Mouse (Mus musculus): ENCODE results near the gene Guk1. TPM values are rescaled to one million over a fixed set of nuclear protein-coding genes. Genes with fewer than 3 reads are reported as not detected.

The Guk1 gene
- polyA plus RNA-seq, 1 experiment from 2014 or later = 113 TPM

DNA sequence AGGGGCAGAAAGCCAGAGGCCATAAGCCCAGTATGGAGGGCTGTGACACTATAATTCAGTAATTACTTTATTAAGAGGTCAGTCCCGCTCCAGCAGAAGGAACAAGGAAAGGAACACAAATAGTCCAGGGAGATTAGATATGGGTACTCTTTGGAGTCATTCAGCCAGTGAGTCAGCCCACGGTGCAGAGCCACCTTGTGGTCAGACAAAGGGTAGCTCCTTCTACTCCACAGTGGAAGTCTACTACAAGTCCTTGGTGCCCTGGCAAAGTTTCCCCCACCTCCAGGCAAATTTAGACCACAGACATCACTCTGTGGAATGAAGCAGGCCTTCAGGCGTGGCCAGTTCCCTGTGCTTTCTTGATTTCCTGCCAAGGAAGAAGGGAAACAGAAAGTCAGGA, 8.2 kb downstream of the Guk1 start:
- no peak overlapping the region for H3K27ac ChIP-seq (replicated peaks)
- 39% methylated on average over 3 of the region's 3 CpGs for WGBS
- H3K4me1 ChIP-seq = no peaks in the 10 kb centered on the region
- no peak overlapping the region for H3K9ac ChIP-seq
- no peak overlapping the region for H3K4me2 ChIP-seq (replicated peaks)
- no peaks in the 10 kb centered on the region for H3K9me3 ChIP-seq (replicated peaks)
- H3K4me3 ChIP-seq (replicated peaks) = no peak overlapping the region
- peaks cover 34% of the 10 kb centered on the region for H3K36me3 ChIP-seq
- ATAC-seq (ENCODE audit: insufficient number of reproducible peaks, low FRiP score, low TSS enrichment, low read depth) = 0 out of 2 replicates have a peak, but pooled peaks have one; percentile 25
- H3K27me3 ChIP-seq = peaks cover 11% of the 10 kb centered on the region

DNA sequence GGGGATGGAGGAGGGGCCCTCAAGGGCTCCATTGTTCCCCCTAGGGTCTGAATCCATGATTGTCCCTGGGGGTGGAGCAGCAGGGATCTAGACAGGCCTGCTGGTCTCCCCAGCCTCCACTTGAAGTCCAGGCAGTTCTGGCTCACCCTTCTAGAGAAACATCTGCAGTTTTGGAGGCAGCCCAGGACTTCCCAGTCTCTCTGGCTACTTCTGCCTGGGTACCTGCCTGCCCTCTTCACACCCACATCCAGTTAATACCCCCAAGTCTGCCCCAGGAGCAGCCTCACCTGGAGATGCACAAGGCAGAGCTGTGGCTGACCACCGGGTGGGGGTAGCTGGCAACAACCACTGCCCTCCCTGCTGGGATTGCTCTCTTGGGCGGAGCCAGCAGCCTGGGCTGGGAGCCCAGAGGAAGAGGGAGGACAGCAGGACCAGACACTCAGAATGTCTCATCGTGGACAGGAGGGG, 9.1 kb downstream of the Guk1 start, which contains the start of gene Gjc2:
Gjc2 (minus strand) TSS at position 350 of the 468 bp plus-strand sequence.
- no peak within 1 kb of the TSS for H3K9ac ChIP-seq
- no peak within 1 kb of the TSS for H3K27ac ChIP-seq (replicated peaks)

DNA sequence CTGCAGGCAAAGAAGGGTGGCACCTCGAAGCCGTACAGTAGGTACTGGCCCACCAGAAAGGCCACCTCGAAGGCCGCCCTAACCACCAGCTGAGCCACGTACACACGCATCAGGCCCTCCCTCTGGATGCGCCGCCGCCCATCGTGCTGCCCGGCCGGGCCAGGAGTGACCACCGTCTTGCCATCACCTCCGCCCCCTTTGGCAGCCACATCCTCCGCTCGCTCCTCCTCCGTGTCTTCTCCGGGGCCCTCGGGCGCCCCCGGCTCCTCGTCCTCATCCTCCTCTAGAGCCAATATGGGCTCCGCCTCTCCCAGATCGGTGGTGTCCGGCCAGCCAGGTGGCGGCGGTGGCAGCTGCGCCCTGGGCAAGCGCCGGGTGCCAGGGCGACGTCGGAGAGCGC, 15.1 kb downstream of the Guk1 start:
- ATAC-seq (ENCODE audit: insufficient number of reproducible peaks, low FRiP score, low TSS enrichment, low read depth) = no peak
- WGBS = 6% methylated on average over 33 of the region's 34 CpGs
- Histone ChIP-seq H3K36me3 (no peaks in the 10 kb centered on the region), H3K9ac (no peak overlapping the region), H3K27me3 (peaks cover 71% of the 10 kb centered on the region), H3K27ac (replicated peaks) (no peak overlapping the region), H3K9me3 (replicated peaks) (no peaks in the 10 kb centered on the region), H3K4me2 (replicated peaks) (peak overlapping the region; percentile 28), H3K4me1 (peaks cover 7% of the 10 kb centered on the region; the same call in 1 of the 2 replicates), H3K4me3 (replicated peaks) (peak overlapping the region; percentile 27; the same call in 1 of the 2 replicates)

More for the DNA sequence above, 9.1 kb downstream of the Guk1 start, which contains the start of gene Gjc2:
- Histone ChIP-seq H3K9me3 (replicated peaks) (no peaks in the 10 kb centered on the region), H3K4me2 (replicated peaks) (no peak within 1 kb of the TSS), H3K27me3 (peaks cover 20% of the 10 kb centered on the region), H3K4me3 (replicated peaks) (no peak within 1 kb of the TSS), H3K36me3 (peaks cover 30% of the 10 kb centered on the region), H3K4me1 (no peaks in the 10 kb centered on the region)
- no peak for ATAC-seq (ENCODE audit: insufficient number of reproducible peaks, low FRiP score, low TSS enrichment, low read depth)
- WGBS = 33% methylated on average over 3 of the region's 3 CpGs

DNA sequence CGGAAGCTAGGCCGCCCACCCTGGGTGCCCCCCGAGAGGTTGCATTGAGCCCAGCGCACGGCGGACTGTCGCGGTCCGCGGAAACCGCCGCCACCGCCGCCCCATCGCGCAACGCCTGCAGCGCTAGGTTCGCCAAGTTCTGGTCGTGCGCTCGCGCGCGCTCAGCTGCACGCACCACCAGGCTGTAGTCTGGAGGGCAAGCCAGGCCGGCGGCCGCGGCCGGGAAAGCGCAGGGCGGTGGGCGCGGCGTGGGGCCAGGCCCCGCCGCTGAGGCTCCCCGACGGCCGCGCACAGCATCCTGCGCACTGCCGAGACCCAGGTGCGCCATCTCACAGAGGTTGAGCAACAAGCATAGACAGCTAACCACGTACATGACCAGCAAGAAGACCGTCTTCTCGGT, 15.5 kb downstream of the Guk1 start:
- 4% methylated on average over 48 of the region's 48 CpGs for WGBS
- ATAC-seq (ENCODE audit: insufficient number of reproducible peaks, low FRiP score, low TSS enrichment, low read depth) = no peak
- Histone ChIP-seq H3K9me3 (replicated peaks) (no peaks in the 10 kb centered on the region), H3K4me3 (replicated peaks) (peak overlapping the region; percentile 27), H3K4me2 (replicated peaks) (peak overlapping the region; percentile 28), H3K9ac (no peak overlapping the region), H3K27me3 (peaks cover 71% of the 10 kb centered on the region), H3K27ac (replicated peaks) (no peak overlapping the region), H3K36me3 (no peaks in the 10 kb centered on the region), H3K4me1 (peaks cover 7% of the 10 kb centered on the region; the same call in 1 of the 2 replicates)

DNA sequence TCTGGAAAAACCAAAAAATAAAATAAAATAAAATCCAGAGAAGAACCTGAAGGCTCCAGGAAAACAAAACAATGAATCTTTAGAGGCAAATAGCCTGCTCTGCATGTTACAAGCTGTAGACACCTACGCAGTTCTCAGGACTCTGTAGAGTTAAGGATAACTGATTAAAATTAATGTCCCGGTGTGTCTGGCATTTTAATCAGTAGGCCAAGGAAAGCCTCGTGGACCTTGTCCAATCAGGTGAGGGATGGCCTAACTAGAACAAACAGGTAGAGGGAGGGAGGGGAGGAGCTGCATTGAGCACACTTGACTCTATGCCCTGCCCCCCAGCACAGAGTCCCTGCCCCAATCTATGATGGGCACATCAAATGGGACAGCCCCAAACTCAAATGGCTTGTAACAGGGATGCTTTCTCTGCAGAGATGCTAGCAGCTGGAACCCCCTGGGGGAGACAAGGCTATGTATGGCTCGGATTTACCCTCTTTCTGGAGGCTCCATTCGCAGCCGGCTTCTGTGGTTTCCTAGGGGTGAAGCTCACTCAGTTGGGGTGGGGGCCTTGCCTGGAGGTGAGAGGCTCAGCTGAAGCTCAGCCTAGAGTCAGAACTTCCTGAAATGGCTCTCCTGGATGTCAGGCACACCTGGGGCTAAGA, 17.7 kb downstream of the Guk1 start:
- Histone ChIP-seq H3K4me1 (peaks cover 7% of the 10 kb centered on the region; the same call in 1 of the 2 replicates), H3K9me3 (replicated peaks) (no peaks in the 10 kb centered on the region)
- 46% methylated on average over 6 of the region's 6 CpGs for WGBS

DNA sequence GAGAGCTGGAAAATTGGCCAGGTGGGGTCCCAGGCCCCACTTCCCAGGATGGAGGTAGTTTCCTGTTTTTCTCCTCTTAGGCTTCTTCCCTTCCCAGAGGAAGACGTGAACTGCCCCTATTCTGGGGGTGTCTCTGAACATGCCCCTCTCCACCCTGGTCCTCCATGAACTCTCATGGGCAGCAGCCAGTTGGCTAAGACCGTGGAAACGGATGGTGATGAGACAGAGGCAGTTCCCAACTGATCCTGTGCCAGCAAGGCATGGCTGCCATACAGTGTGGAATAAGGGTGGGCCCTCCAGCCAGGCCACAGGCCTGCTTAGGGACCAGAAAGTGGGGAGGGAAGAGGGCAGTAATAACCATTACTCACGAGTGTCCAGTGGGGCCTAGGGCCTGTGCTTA, 21.5 kb downstream of the Guk1 start:
- no peaks in the 10 kb centered on the region for H3K36me3 ChIP-seq
- H3K4me1 ChIP-seq = no peaks in the 10 kb centered on the region
- peaks cover 28% of the 10 kb centered on the region for H3K27me3 ChIP-seq
- no peak overlapping the region for H3K4me3 ChIP-seq (replicated peaks)
- peak; percentile 11; the same call in 1 of the 2 replicates for ATAC-seq (ENCODE audit: insufficient number of reproducible peaks, low FRiP score, low TSS enrichment, low read depth)
- H3K9me3 ChIP-seq (replicated peaks) = no peaks in the 10 kb centered on the region
- H3K9ac ChIP-seq = no peak overlapping the region
- WGBS = 75% methylated on average over 4 of the region's 4 CpGs
- no peak overlapping the region for H3K27ac ChIP-seq (replicated peaks)
- H3K4me2 ChIP-seq (replicated peaks) = no peak overlapping the region

More for the DNA sequence above, 17.7 kb downstream of the Guk1 start:
- ATAC-seq (ENCODE audit: insufficient number of reproducible peaks, low FRiP score, low TSS enrichment, low read depth) = no peak
- H3K27me3 ChIP-seq = peaks cover 65% of the 10 kb centered on the region
- H3K4me3 ChIP-seq (replicated peaks) = no peak overlapping the region
- H3K4me2 ChIP-seq (replicated peaks) = no peak overlapping the region
- H3K9ac ChIP-seq = no peak overlapping the region
- H3K36me3 ChIP-seq = no peaks in the 10 kb centered on the region
- H3K27ac ChIP-seq (replicated peaks) = no peak overlapping the region

DNA sequence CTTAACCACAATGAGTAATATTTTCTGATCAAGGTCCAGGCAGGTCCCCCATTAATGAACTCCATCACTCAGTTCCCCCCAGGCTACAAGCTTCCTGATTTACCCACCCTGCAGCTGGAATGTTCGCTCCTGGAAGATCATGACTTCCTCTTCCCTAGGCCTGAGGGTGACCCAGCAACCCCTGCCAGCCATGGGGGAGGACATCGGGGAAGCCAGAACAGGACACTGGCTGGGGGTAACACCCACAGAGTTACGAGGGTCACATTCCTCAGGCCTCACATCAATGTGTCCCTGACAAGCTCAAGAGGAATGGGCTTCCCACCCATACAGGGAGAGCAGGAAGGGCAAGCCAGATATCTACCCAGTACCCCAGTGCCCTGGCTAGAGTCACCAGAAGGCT, 22.2 kb downstream of the Guk1 start:
- Histone ChIP-seq H3K36me3 (no peaks in the 10 kb centered on the region), H3K27me3 (peaks cover 20% of the 10 kb centered on the region), H3K4me2 (replicated peaks) (no peak overlapping the region), H3K9ac (no peak overlapping the region), H3K9me3 (replicated peaks) (no peaks in the 10 kb centered on the region), H3K4me3 (replicated peaks) (no peak overlapping the region), H3K4me1 (no peaks in the 10 kb centered on the region), H3K27ac (replicated peaks) (no peak overlapping the region)
- 48% methylated on average over 3 of the region's 3 CpGs for WGBS
- no peak for ATAC-seq (ENCODE audit: insufficient number of reproducible peaks, low FRiP score, low TSS enrichment, low read depth)

DNA sequence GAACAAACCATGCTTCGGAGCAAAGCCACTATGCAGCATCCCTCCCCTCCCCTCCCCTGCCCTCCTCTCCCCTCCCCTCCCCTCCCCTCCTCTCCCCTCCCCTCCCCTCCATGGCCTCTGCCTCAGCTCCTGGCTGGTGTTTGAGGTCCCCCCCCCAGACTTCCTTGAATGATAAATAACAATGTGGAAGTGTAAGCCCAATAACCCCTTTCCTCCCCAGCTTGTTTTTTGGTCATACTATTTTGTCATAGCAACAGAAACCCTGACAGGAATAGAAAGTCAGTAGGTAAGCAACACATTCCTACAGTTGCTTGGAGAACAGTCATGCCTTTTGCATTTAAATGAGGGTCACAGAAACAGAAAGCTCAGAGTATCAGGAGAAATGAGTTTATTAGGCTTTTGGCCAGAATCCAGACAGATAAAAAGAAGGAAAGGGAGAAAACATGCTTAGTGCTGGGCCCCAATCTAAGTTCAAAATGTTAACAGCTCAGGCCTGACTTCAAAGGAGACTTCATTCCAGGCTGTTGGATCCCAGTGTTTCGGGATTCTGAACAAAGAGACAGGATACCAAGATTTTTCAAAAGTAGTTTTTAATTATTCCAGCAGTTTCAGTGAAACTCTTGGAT, 26.3 kb downstream of the Guk1 start:
- no peak for ATAC-seq (ENCODE audit: insufficient number of reproducible peaks, low FRiP score, low TSS enrichment, low read depth)
- peaks cover 17% of the 10 kb centered on the region for H3K4me1 ChIP-seq
- 52% methylated on average over 2 of the region's 2 CpGs for WGBS

DNA sequence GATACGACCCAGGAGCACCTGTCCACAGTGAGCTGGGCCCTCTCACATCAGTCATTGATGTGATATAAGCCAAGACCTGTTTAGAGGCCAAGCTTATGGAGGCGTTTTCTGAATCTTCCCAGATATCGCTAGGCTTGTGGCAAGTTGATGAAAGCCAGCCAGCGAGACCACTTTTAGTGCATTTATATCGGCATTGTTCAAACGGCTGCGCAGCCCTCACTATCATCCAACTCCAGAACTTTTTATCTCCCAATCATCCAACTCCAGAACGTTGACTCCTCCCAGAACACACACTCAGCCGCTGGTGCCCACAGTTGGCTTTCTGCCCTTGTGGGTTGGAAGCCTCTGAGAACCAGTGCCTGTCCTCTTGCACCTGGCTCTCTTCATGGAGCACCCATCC, 27.6 kb downstream of the Guk1 start:
- H3K4me1 ChIP-seq = peaks cover 17% of the 10 kb centered on the region
- no peak overlapping the region for H3K27ac ChIP-seq (replicated peaks)
- no peak overlapping the region for H3K9ac ChIP-seq
- WGBS = 84% methylated on average over 9 of the region's 9 CpGs
- H3K4me2 ChIP-seq (replicated peaks) = peak overlapping the region; percentile 67; the same call in 1 of the 2 replicates
- no peaks in the 10 kb centered on the region for H3K9me3 ChIP-seq (replicated peaks)
- no peaks in the 10 kb centered on the region for H3K27me3 ChIP-seq
- no peaks in the 10 kb centered on the region for H3K36me3 ChIP-seq
- no peak for ATAC-seq (ENCODE audit: insufficient number of reproducible peaks, low FRiP score, low TSS enrichment, low read depth)
- H3K4me3 ChIP-seq (replicated peaks) = peak overlapping the region; percentile 90; the same call in 1 of the 2 replicates

More for the DNA sequence above, 26.3 kb downstream of the Guk1 start:
- H3K27me3 ChIP-seq = no peaks in the 10 kb centered on the region
- H3K9me3 ChIP-seq (replicated peaks) = no peaks in the 10 kb centered on the region
- no peak overlapping the region for H3K9ac ChIP-seq
- no peak overlapping the region for H3K4me2 ChIP-seq (replicated peaks)
- no peak overlapping the region for H3K4me3 ChIP-seq (replicated peaks)
- no peak overlapping the region for H3K27ac ChIP-seq (replicated peaks)
- no peaks in the 10 kb centered on the region for H3K36me3 ChIP-seq

DNA sequence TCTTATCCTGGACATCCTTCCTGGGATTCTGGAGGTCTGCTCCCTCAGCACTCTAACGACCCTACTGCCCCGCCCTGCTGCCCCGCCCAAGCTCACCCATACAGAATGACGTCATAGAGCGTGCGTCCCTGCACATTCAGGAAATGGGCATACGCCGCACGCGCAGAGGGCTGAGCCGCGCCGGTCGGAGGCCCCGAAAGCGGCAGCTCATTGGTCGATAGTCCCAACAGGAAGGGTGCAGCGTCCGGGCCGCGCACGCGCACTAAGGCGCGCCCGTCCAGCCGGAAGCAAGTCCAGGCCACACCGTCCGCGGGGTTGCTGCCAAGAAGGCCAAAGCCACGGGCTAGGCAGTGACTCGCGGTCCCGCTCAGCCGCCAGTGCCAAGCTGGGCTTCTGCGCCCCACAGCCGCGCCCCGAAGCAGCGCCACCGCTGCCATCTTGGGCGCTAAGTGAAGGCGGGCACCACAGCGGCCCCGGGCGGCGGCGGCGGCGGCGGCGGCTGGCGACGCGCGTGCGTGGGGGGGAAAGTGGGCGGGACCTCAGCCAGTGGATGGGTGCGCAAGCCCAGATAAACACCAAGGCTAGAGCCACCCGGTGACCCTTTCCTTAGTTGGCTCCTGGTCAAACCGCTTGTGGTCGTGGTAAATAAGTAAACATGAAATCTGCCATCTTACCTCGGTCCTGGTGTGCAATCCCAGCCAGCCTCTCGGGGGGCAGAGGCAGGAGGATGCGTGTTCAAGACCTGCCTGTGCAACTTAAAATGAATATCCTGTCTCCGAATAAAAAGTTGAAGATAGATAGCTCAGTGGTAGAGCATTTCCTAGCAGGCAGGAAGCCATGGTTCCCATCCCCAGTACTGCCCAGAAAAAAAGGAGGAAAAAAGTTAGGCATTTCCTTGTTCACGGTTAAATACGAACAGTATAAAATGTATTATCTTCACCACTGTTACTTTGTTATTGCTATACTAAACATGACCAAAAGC, 28.5 kb downstream of the Guk1 start, which contains the start of gene Iba57:
Iba57 (minus strand) TSS at position 485 of the 982 bp plus-strand sequence.
- H3K9me3 ChIP-seq (replicated peaks) = no peaks in the 10 kb centered on the region
- H3K36me3 ChIP-seq = no peaks in the 10 kb centered on the region
- 3% methylated on average over 54 of the region's 68 CpGs for WGBS
- H3K4me2 ChIP-seq (replicated peaks) = peak within 1 kb of the TSS; percentile 67
- H3K27ac ChIP-seq (replicated peaks) = peak within 1 kb of the TSS; percentile 100
- H3K4me3 ChIP-seq (replicated peaks) = peak within 1 kb of the TSS; percentile 90
- H3K27me3 ChIP-seq = no peaks in the 10 kb centered on the region
- ATAC-seq (ENCODE audit: insufficient number of reproducible peaks, low FRiP score, low TSS enrichment, low read depth) = peak; percentile 98
- peaks cover 17% of the 10 kb centered on the region for H3K4me1 ChIP-seq
- H3K9ac ChIP-seq = peak within 1 kb of the TSS; percentile 89

Measured in embryonic facial prominence, embryonic 15.5 days (tissue).